Mouse (Mus musculus): ENCODE measurements at regions not wholly inside any gene's neighbourhood (a gene's known extent, or its start where the extent isn't known, plus 50 kb on each side); places are given as distances from the start of the nearest gene placed in this dataset.

GRCm38 (mm10) chr7:71242379-71242911 is 108.8 kb downstream of the Gm10295 start:
- H3K27ac ChIP-seq (ENCODE audit: insufficient read depth, low read depth, low read length) = no peak overlapping the region
- no peak for TF ChIP-seq POLR2A (IDR thresholded peaks at IDR 0.05; ENCODE audit: insufficient read depth, low read depth, low read length)
- no peak for TF ChIP-seq CTCF (IDR thresholded peaks at IDR 0.05; ENCODE audit: insufficient read depth, low read depth, low read length)
- H3K4me1 ChIP-seq (ENCODE audit: control insufficient read depth, insufficient read depth, low read length) = no peaks in the 10 kb centered on the region
- no peak overlapping the region for H3K4me3 ChIP-seq (ENCODE audit: insufficient read depth, low read depth, low read length)
- 76% methylated on average over 2 of the region's 2 CpGs for WGBS

- H3K4me3 ChIP-seq (ENCODE audit: insufficient read depth, low read depth, low read length) = no peak overlapping the region
- H3K4me1 ChIP-seq (ENCODE audit: control insufficient read depth, insufficient read depth, low read length) = no peaks in the 10 kb centered on the region
- 85% methylated on average over 3 of the region's 3 CpGs for WGBS
- no peak overlapping the region for H3K27ac ChIP-seq (ENCODE audit: insufficient read depth, low read depth, low read length)
- TF ChIP-seq POLR2A (IDR thresholded peaks at IDR 0.05; ENCODE audit: insufficient read depth, low read depth, low read length) = no peak
- TF ChIP-seq CTCF (IDR thresholded peaks at IDR 0.05; ENCODE audit: insufficient read depth, low read depth, low read length) = no peak
Observed at GRCm38 (mm10) chr7:71239207-71239606, 112.1 kb downstream of the Gm10295 start.

DNA sequence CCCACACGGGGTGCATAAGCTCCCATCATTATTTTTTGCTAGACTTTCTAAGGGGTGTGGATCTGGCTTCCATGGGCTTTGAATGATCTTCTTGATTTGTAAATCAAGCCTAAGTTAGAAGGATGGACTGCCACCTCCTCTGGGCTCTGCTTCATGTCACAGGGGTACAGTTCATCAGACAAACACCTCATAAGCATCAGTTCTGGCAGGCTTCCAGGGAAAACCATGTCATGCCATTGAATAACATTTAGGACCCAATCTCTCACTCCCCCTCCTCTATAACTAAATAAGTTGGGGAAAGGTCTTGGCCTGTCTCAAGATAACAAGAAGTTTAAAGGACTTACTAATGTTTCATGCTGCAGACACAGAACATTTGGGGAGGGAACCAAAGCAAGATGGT is 115.0 kb downstream of the Gm10295 start:
- WGBS = 54% methylated on average over 1 of the region's 1 CpGs
- no peak overlapping the region for H3K27ac ChIP-seq (ENCODE audit: insufficient read depth, low read depth, low read length)
- H3K4me3 ChIP-seq (ENCODE audit: insufficient read depth, low read depth, low read length) = no peak overlapping the region
- H3K4me1 ChIP-seq (ENCODE audit: control insufficient read depth, insufficient read depth, low read length) = no peaks in the 10 kb centered on the region
- no peak for TF ChIP-seq POLR2A (IDR thresholded peaks at IDR 0.05; ENCODE audit: insufficient read depth, low read depth, low read length)
- TF ChIP-seq CTCF (IDR thresholded peaks at IDR 0.05; ENCODE audit: insufficient read depth, low read depth, low read length) = no peak

GRCm38 (mm10) chr7:71234176-71234769 is 117.0 kb downstream of the Gm10295 start:
- no peak overlapping the region for H3K27ac ChIP-seq (ENCODE audit: insufficient read depth, low read depth, low read length)
- WGBS = 66% methylated on average over 5 of the region's 5 CpGs
- H3K4me3 ChIP-seq (ENCODE audit: insufficient read depth, low read depth, low read length) = no peak overlapping the region
- H3K4me1 ChIP-seq (ENCODE audit: control insufficient read depth, insufficient read depth, low read length) = no peaks in the 10 kb centered on the region
- no peak for TF ChIP-seq POLR2A (IDR thresholded peaks at IDR 0.05; ENCODE audit: insufficient read depth, low read depth, low read length)
- TF ChIP-seq CTCF (IDR thresholded peaks at IDR 0.05; ENCODE audit: insufficient read depth, low read depth, low read length) = no peak

DNA sequence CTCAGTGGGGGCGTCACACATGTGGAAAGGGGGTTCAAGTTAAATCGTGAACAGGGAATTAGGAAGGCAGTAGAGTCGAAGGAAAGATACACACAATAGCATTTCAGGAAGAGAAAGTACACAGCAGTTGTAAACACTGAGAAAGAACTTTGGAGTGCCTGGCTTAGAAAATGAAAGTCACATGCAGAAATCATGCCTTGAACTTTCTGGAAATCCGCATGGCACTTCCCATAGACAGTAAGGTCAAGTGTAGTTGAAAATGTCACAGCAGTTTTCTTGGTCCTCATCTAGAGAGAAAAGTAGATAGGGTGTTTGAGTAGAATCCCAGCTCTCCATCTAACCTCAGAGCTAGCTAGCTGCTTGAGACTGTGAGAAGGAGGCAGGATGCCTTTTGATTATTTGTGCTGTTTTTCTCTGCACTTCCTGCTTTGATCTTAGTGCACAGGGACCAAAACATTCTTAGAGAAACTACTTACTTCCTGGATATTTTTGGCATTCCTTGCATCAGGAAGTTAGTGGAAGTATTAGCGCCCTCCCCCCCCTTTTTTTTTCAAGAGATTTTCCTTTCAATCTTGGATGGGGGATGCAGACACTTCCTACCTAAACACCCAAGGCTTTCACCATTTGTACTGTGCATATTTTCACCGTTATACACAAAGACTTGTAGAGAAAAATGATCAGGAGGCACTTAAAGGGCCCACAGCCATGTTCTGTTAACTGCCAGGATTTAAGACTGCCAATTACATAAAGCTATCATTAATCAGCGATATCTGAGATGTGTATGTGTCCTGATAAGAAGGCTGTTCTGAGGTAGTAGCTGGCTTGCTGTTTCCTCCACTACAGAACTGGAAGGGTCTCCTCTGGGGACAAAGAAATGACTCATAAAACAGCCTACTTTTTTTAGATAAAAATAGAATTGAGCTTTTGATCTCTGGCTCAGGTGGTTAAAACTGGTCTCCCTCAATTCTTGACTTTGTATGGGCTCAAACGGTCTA is 118.2 kb downstream of the Gm10295 start:
- TF ChIP-seq POLR2A (IDR thresholded peaks at IDR 0.05; ENCODE audit: insufficient read depth, low read depth, low read length) = no peak
- no peak for TF ChIP-seq CTCF (IDR thresholded peaks at IDR 0.05; ENCODE audit: insufficient read depth, low read depth, low read length)
- WGBS = 81% methylated on average over 8 of the region's 8 CpGs
- Histone ChIP-seq H3K4me3 (ENCODE audit: insufficient read depth, low read depth, low read length) (no peak overlapping the region), H3K27ac (ENCODE audit: insufficient read depth, low read depth, low read length) (no peak overlapping the region), H3K4me1 (ENCODE audit: control insufficient read depth, insufficient read depth, low read length) (no peaks in the 10 kb centered on the region)

DNA sequence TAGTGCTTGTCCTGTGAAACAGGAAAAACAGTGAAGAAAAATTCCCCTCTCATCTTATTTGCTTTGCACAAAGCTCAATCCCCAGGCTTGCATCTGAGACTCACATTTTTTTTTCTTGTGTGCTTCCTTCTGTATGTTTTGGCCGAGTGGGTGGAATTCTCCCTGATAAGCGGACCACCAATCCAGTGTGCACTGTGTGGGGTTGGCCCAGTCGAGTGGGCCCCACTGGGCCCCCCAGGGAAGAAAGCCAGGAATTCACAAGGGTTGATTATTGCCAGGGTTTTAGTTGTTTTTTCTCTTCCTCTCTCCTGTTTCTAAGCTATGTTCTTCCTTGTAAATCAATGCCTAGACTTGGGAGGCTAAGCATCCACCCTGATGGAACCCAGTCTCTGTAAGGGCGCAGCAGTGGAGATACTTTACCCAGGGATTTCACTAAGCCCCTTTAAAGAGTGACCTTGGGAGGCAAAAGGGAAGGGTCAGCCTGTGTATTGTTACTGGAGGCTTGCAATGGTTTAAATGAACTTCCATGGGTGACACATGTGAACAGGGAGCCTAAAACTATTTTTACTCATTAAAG is 120.3 kb downstream of the Gm10295 start:
- TF ChIP-seq POLR2A (IDR thresholded peaks at IDR 0.05; ENCODE audit: insufficient read depth, low read depth, low read length) = no peak
- no peak for TF ChIP-seq CTCF (IDR thresholded peaks at IDR 0.05; ENCODE audit: insufficient read depth, low read depth, low read length)
- H3K4me3 ChIP-seq (ENCODE audit: insufficient read depth, low read depth, low read length) = no peak overlapping the region
- 79% methylated on average over 4 of the region's 4 CpGs for WGBS
- H3K27ac ChIP-seq (ENCODE audit: insufficient read depth, low read depth, low read length) = no peak overlapping the region
- no peaks in the 10 kb centered on the region for H3K4me1 ChIP-seq (ENCODE audit: control insufficient read depth, insufficient read depth, low read length)

DNA sequence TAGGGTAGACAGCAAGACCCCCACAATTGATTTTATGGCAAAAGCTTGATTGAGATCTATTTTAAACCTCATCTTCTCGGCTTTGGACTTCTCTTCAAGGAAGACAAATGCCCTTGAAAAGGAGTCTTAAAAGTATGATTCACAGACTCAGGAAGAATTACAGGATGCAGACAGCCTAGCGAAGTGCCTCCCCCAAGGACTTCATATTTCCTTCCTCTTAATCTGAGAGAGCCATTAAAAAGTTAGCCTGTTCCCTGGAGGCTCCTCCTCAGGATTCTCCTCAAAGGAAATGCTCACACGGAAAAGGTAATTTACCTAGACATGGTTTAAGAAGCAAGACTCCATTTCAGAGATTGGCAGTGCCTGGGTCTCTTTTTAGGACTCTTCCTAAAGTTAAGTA is 122.1 kb downstream of the Gm10295 start:
- Histone ChIP-seq H3K27ac (ENCODE audit: insufficient read depth, low read depth, low read length) (no peak overlapping the region), H3K4me1 (ENCODE audit: control insufficient read depth, insufficient read depth, low read length) (no peaks in the 10 kb centered on the region), H3K4me3 (ENCODE audit: insufficient read depth, low read depth, low read length) (no peak overlapping the region)
- 81% methylated on average over 3 of the region's 3 CpGs for WGBS
- no peak for TF ChIP-seq POLR2A (IDR thresholded peaks at IDR 0.05; ENCODE audit: insufficient read depth, low read depth, low read length)
- TF ChIP-seq CTCF (IDR thresholded peaks at IDR 0.05; ENCODE audit: insufficient read depth, low read depth, low read length) = no peak

DNA sequence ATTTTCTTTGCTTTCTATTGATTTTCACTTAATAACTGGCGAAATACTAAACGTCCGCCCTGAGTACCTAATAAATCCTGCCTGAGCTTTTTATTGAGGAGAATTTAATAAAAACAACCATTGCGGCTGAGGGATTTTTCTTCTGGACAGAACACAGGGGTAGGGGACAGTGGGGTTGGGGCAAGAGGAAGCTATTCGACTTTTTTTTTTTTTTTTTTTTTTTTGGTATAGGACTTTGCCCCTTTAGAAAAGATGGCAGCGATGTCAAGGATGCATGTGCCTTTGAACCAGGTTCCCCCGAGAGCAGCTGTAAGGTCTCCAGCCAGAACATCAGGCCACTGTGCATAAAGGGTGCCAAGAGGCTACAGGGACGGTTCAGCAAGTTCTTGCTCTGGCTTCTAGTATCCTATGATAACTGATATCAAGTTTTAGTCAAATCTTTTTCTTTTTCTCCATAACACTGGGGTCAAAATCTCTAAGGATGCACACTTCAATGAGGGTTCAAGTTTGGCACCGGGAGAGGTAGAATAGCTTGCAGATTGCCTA is 126.9 kb downstream of the Gm10295 start:
- TF ChIP-seq CTCF (IDR thresholded peaks at IDR 0.05; ENCODE audit: insufficient read depth, low read depth, low read length) (no peak), POLR2A (IDR thresholded peaks at IDR 0.05; ENCODE audit: insufficient read depth, low read depth, low read length) (no peak)
- 82% methylated on average over 9 of the region's 9 CpGs for WGBS
- Histone ChIP-seq H3K4me1 (ENCODE audit: control insufficient read depth, insufficient read depth, low read length) (no peaks in the 10 kb centered on the region), H3K4me3 (ENCODE audit: insufficient read depth, low read depth, low read length) (no peak overlapping the region), H3K27ac (ENCODE audit: insufficient read depth, low read depth, low read length) (no peak overlapping the region)
